Mouse (Mus musculus) embryonic fibroblast, embryonic 13.5 days (primary cell): ENCODE data around the gene Gucy2c. TPM values are rescaled to one million over a fixed set of nuclear protein-coding genes. Genes with fewer than 3 reads are reported as not detected.
"Not testable (repeated sequence)": the region's sequence is repeated elsewhere in the genome, so short reads cannot be mapped to it uniquely, and the experiment has no call there.

ENCODE experiments used
- H3K27ac ChIP-seq: 2 replicates; pipeline ENCODE4 v1.5.1; 2012; ENCODE audit warnings: low read length, control low read depth, inconsistent platforms; ENCODE audit not compliant: insufficient read depth
- H3K4me1 ChIP-seq: 2 replicates; pipeline ENCODE4 v1.6.1; 2011; ENCODE audit warnings: low read length; ENCODE audit not compliant: control insufficient read depth, insufficient read depth
- H3K4me3 ChIP-seq: 2 replicates; pipeline ENCODE4 v1.5.1; 2011; ENCODE audit warnings: mild to moderate bottlenecking, control low read depth, low read length; ENCODE audit not compliant: insufficient read depth
- CTCF ChIP-seq: IDR thresholded peaks from 2 replicates; pipeline ENCODE4 v1.5.1; 2011; ENCODE audit warnings: mild to moderate bottlenecking, control low read depth, low read length, moderate library complexity, borderline replicate concordance; ENCODE audit not compliant: insufficient read depth
- POLR2A ChIP-seq: IDR thresholded peaks from 2 replicates; pipeline ENCODE4 v1.6.1; 2011; ENCODE audit warnings: low read depth, mild to moderate bottlenecking, control low read depth, low read length, moderate library complexity
- polyA plus RNA-seq: library from polyadenylated mRNA; stranded (reverse); fragments of >200 nt; gene quantifications from 2 replicates; pipeline ENCODE4 v1.2.4, GENCODE M21; 2011; ENCODE audit warnings: low read depth; ENCODE audit not compliant: missing spikeins, insufficient read length

The Gucy2c gene
- polyA plus RNA-seq, 1 experiment: not detected

- TF ChIP-seq CTCF (no peak), POLR2A (peak; percentile 98)
- peak within 1 kb of the TSS; percentile 42 for H3K4me3 ChIP-seq
- H3K4me1 ChIP-seq: no peaks in the 10 kb centered on the region; the same call in 1 of the 2 replicates
Observed at GRCm38 (mm10) chr6:136803739-136804633, 22.4 kb upstream of the Gucy2c start, which contains the start of gene Hist4h4. Hist4h4 (minus strand) TSS chr6:136804415.

GRCm38 (mm10) chr6:136803093-136803738, 21.7 kb upstream of the Gucy2c start:
- H3K4me3 ChIP-seq: peak overlapping the region; percentile 42
- TF ChIP-seq POLR2A: no peak; the same call in 1 of the 2 replicates
- no peak for TF ChIP-seq CTCF
- no peaks in the 10 kb centered on the region; the same call in 1 of the 2 replicates for H3K4me1 ChIP-seq
- 0 out of 2 replicates have a peak overlapping the region, but pooled peaks have one; percentile 90 for H3K27ac ChIP-seq

More at GRCm38 (mm10) chr6:136803739-136804633, 22.4 kb upstream of the Gucy2c start, which contains the start of gene Hist4h4:
- peak within 1 kb of the TSS; percentile 90 for H3K27ac ChIP-seq

GRCm38 (mm10) chr6:136801274-136801673, 19.7 kb upstream of the Gucy2c start:
- no peak overlapping the region for H3K27ac ChIP-seq
- no peaks in the 10 kb centered on the region; the same call in 1 of the 2 replicates for H3K4me1 ChIP-seq
- TF ChIP-seq POLR2A: no peak; the same call in 1 of the 2 replicates
- H3K4me3 ChIP-seq: no peak overlapping the region

GRCm38 (mm10) chr6:136800710-136801109, 19.1 kb upstream of the Gucy2c start:
- Histone ChIP-seq H3K4me3 (no peak overlapping the region), H3K27ac (no peak overlapping the region), H3K4me1 (no peaks in the 10 kb centered on the region; the same call in 1 of the 2 replicates)
- TF ChIP-seq POLR2A: no peak
- no peak for TF ChIP-seq CTCF

- H3K4me3 ChIP-seq, H3K4me1 ChIP-seq, H3K27ac ChIP-seq: not testable (repeated sequence)
Observed at GRCm38 (mm10) chr6:136797874-136798693, 16.5 kb upstream of the Gucy2c start.

- H3K4me3 ChIP-seq: no peak overlapping the region
- H3K27ac ChIP-seq: no peak overlapping the region
- H3K4me1 ChIP-seq: no peaks in the 10 kb centered on the region; the same call in 1 of the 2 replicates
- no peak for TF ChIP-seq CTCF
Observed at GRCm38 (mm10) chr6:136795850-136796249, 14.3 kb upstream of the Gucy2c start.

- no peak overlapping the region for H3K4me3 ChIP-seq
- H3K4me1 ChIP-seq: no peaks in the 10 kb centered on the region; the same call in 1 of the 2 replicates
- TF ChIP-seq POLR2A (no peak), CTCF (no peak)
- no peak overlapping the region for H3K27ac ChIP-seq
Observed at GRCm38 (mm10) chr6:136795110-136795509, 13.5 kb upstream of the Gucy2c start.

- peak overlapping the region; percentile 39 for H3K4me3 ChIP-seq
- TF ChIP-seq POLR2A (no peak), CTCF (no peak)
- no peak overlapping the region for H3K27ac ChIP-seq
- H3K4me1 ChIP-seq: no peaks in the 10 kb centered on the region; the same call in 1 of the 2 replicates
Observed at GRCm38 (mm10) chr6:136793831-136794525, 12.4 kb upstream of the Gucy2c start.
